Mouse (Mus musculus): ENCODE results near the gene Ltbp4. TPM values are rescaled to one million over a fixed set of nuclear protein-coding genes. Genes with fewer than 3 reads are reported as not detected.
A peak's percentile ranks its signal among the peaks of the same experiment; 100 is the strongest.

Ltbp4 gene
- polyA plus RNA-seq, 1 experiment from 2014 or later = 5.8 TPM

GRCm38 (mm10) chr7:27326101-27326880 is 11.2 kb downstream of the Ltbp4 start:
- 19% methylated on average over 34 of the region's 34 CpGs for WGBS
- H3K9me3 ChIP-seq (ENCODE audit: control insufficient read depth, low read length) = no peaks in the 10 kb centered on the region
- ATAC-seq (ENCODE audit: low FRiP score) = no peak
- H3K27me3 ChIP-seq (ENCODE audit: control insufficient read depth, insufficient read depth, low read length) = peaks cover 66% of the 10 kb centered on the region
- DNase-seq (ENCODE audit: low spot score, missing footprints) = peak; percentile 87
- peak overlapping the region; percentile 25; the same call in 1 of the 2 replicates for H3K4me3 ChIP-seq (ENCODE audit: low read depth, low read length)
- no peaks in the 10 kb centered on the region for H3K36me3 ChIP-seq (ENCODE audit: control insufficient read depth, insufficient read depth, low read length)
- H3K27ac ChIP-seq (ENCODE audit: low read depth, low read length) = no peak overlapping the region
- H3K4me1 ChIP-seq (ENCODE audit: control insufficient read depth, insufficient read depth, low read length) = peaks cover 11% of the 10 kb centered on the region
- peak overlapping the region; percentile 44; the same call in 1 of the 2 replicates for H3K4me2 ChIP-seq
- no peak overlapping the region for H3K9ac ChIP-seq (ENCODE audit: low read length)

GRCm38 (mm10) chr7:27325697-27326096 is 11.8 kb downstream of the Ltbp4 start:
- Histone ChIP-seq H3K27me3 (ENCODE audit: control insufficient read depth, insufficient read depth, low read length) (peaks cover 60% of the 10 kb centered on the region), H3K4me2 (peak overlapping the region; percentile 44), H3K4me3 (ENCODE audit: low read depth, low read length) (peak overlapping the region; percentile 25), H3K36me3 (ENCODE audit: control insufficient read depth, insufficient read depth, low read length) (no peaks in the 10 kb centered on the region), H3K9ac (ENCODE audit: low read length) (no peak overlapping the region), H3K4me1 (ENCODE audit: control insufficient read depth, insufficient read depth, low read length) (peaks cover 7% of the 10 kb centered on the region), H3K27ac (ENCODE audit: low read depth, low read length) (no peak overlapping the region), H3K9me3 (ENCODE audit: control insufficient read depth, low read length) (no peaks in the 10 kb centered on the region)
- DNase-seq (ENCODE audit: low spot score, missing footprints) (peak; percentile 91), ATAC-seq (ENCODE audit: low FRiP score) (peak; percentile 43)
- WGBS = 1% methylated on average over 24 of the region's 24 CpGs

- Histone ChIP-seq H3K4me1 (ENCODE audit: control insufficient read depth, insufficient read depth, low read length) (peaks cover 4% of the 10 kb centered on the region), H3K4me3 (ENCODE audit: low read depth, low read length) (no peak overlapping the region), H3K36me3 (ENCODE audit: control insufficient read depth, insufficient read depth, low read length) (no peaks in the 10 kb centered on the region), H3K9ac (ENCODE audit: low read length) (no peak overlapping the region), H3K9me3 (ENCODE audit: control insufficient read depth, low read length) (no peaks in the 10 kb centered on the region), H3K27ac (ENCODE audit: low read depth, low read length) (no peak overlapping the region), H3K27me3 (ENCODE audit: control insufficient read depth, insufficient read depth, low read length) (peaks cover 53% of the 10 kb centered on the region), H3K4me2 (no peak overlapping the region)
- DNase-seq (ENCODE audit: low spot score, missing footprints) (peak; percentile 82), ATAC-seq (ENCODE audit: low FRiP score) (no peak)
- 53% methylated on average over 18 of the region's 20 CpGs for WGBS
Measured at GRCm38 (mm10) chr7:27324928-27325327, 12.6 kb downstream of the Ltbp4 start.

- Histone ChIP-seq H3K36me3 (ENCODE audit: control insufficient read depth, insufficient read depth, low read length) (no peaks in the 10 kb centered on the region), H3K4me1 (ENCODE audit: control insufficient read depth, insufficient read depth, low read length) (peaks cover under 1% of the 10 kb centered on the region), H3K27ac (ENCODE audit: low read depth, low read length) (no peak overlapping the region), H3K4me2 (no peak overlapping the region), H3K9ac (ENCODE audit: low read length) (no peak overlapping the region), H3K9me3 (ENCODE audit: control insufficient read depth, low read length) (no peaks in the 10 kb centered on the region), H3K27me3 (ENCODE audit: control insufficient read depth, insufficient read depth, low read length) (peaks cover 45% of the 10 kb centered on the region), H3K4me3 (ENCODE audit: low read depth, low read length) (no peak overlapping the region)
- ATAC-seq (ENCODE audit: low FRiP score) (no peak), DNase-seq (ENCODE audit: low spot score, missing footprints) (no peak)
- 94% methylated on average over 11 of the region's 11 CpGs for WGBS
Measured at GRCm38 (mm10) chr7:27324161-27324560, 13.3 kb downstream of the Ltbp4 start.

- Histone ChIP-seq H3K27me3 (ENCODE audit: control insufficient read depth, insufficient read depth, low read length) (peaks cover 33% of the 10 kb centered on the region), H3K4me1 (ENCODE audit: control insufficient read depth, insufficient read depth, low read length) (no peaks in the 10 kb centered on the region; the same call in none of the 2 replicates), H3K9ac (ENCODE audit: low read length) (no peak overlapping the region), H3K4me3 (ENCODE audit: low read depth, low read length) (no peak overlapping the region), H3K27ac (ENCODE audit: low read depth, low read length) (no peak overlapping the region), H3K36me3 (ENCODE audit: control insufficient read depth, insufficient read depth, low read length) (no peaks in the 10 kb centered on the region), H3K4me2 (no peak overlapping the region), H3K9me3 (ENCODE audit: control insufficient read depth, low read length) (no peaks in the 10 kb centered on the region)
- ATAC-seq (ENCODE audit: low FRiP score) (no peak), DNase-seq (ENCODE audit: low spot score, missing footprints) (no peak)
- 87% methylated on average over 5 of the region's 5 CpGs for WGBS
Measured at GRCm38 (mm10) chr7:27323001-27323400, 14.5 kb downstream of the Ltbp4 start.

GRCm38 (mm10) chr7:27322291-27322690 is 15.2 kb downstream of the Ltbp4 start:
- WGBS = 14% methylated on average over 13 of the region's 13 CpGs
- Histone ChIP-seq H3K4me2 (no peak overlapping the region), H3K4me1 (ENCODE audit: control insufficient read depth, insufficient read depth, low read length) (no peaks in the 10 kb centered on the region; the same call in none of the 2 replicates), H3K36me3 (ENCODE audit: control insufficient read depth, insufficient read depth, low read length) (no peaks in the 10 kb centered on the region), H3K4me3 (ENCODE audit: low read depth, low read length) (no peak overlapping the region), H3K9ac (ENCODE audit: low read length) (no peak overlapping the region), H3K27me3 (ENCODE audit: control insufficient read depth, insufficient read depth, low read length) (peaks cover 27% of the 10 kb centered on the region), H3K27ac (ENCODE audit: low read depth, low read length) (no peak overlapping the region), H3K9me3 (ENCODE audit: control insufficient read depth, low read length) (no peaks in the 10 kb centered on the region)
- ATAC-seq (ENCODE audit: low FRiP score) = no peak
- no peak for DNase-seq (ENCODE audit: low spot score, missing footprints)

GRCm38 (mm10) chr7:27319411-27319810 is 18.1 kb downstream of the Ltbp4 start:
- Histone ChIP-seq H3K27me3 (ENCODE audit: control insufficient read depth, insufficient read depth, low read length) (peaks cover 4% of the 10 kb centered on the region), H3K9ac (ENCODE audit: low read length) (no peak overlapping the region), H3K4me3 (ENCODE audit: low read depth, low read length) (no peak overlapping the region), H3K27ac (ENCODE audit: low read depth, low read length) (no peak overlapping the region), H3K4me2 (no peak overlapping the region), H3K4me1 (ENCODE audit: control insufficient read depth, insufficient read depth, low read length) (no peaks in the 10 kb centered on the region; the same call in 1 of the 2 replicates), H3K9me3 (ENCODE audit: control insufficient read depth, low read length) (no peaks in the 10 kb centered on the region), H3K36me3 (ENCODE audit: control insufficient read depth, insufficient read depth, low read length) (no peaks in the 10 kb centered on the region)
- WGBS = 91% methylated on average over 22 of the region's 22 CpGs
- DNase-seq (ENCODE audit: low spot score, missing footprints) = no peak
- no peak for ATAC-seq (ENCODE audit: low FRiP score)

- no peak overlapping the region for H3K4me3 ChIP-seq (ENCODE audit: low read depth, low read length)
- peak; percentile 63; the same call in 1 of the 2 replicates for ATAC-seq (ENCODE audit: low FRiP score)
Measured at GRCm38 (mm10) chr7:27315958-27316357, 21.5 kb downstream of the Ltbp4 start.

GRCm38 (mm10) chr7:27314393-27314792 is 23.1 kb downstream of the Ltbp4 start:
- H3K9ac ChIP-seq (ENCODE audit: low read length) = no peak overlapping the region
- DNase-seq (ENCODE audit: low spot score, missing footprints) (no peak), ATAC-seq (ENCODE audit: low FRiP score) (no peak)
- no peaks in the 10 kb centered on the region for H3K36me3 ChIP-seq (ENCODE audit: control insufficient read depth, insufficient read depth, low read length)
- no peak overlapping the region for H3K4me2 ChIP-seq
- peaks cover 6% of the 10 kb centered on the region for H3K4me1 ChIP-seq (ENCODE audit: control insufficient read depth, insufficient read depth, low read length)
- peaks cover 3% of the 10 kb centered on the region; the same call in 1 of the 2 replicates for H3K9me3 ChIP-seq (ENCODE audit: control insufficient read depth, low read length)
- H3K27ac ChIP-seq (ENCODE audit: low read depth, low read length) = no peak overlapping the region
- peaks cover 9% of the 10 kb centered on the region for H3K27me3 ChIP-seq (ENCODE audit: control insufficient read depth, insufficient read depth, low read length)
- 86% methylated on average over 3 of the region's 3 CpGs for WGBS
- no peak overlapping the region for H3K4me3 ChIP-seq (ENCODE audit: low read depth, low read length)

More at GRCm38 (mm10) chr7:27315958-27316357, 21.5 kb downstream of the Ltbp4 start:
- H3K27me3 ChIP-seq (ENCODE audit: control insufficient read depth, insufficient read depth, low read length) = no peaks in the 10 kb centered on the region
- H3K36me3 ChIP-seq (ENCODE audit: control insufficient read depth, insufficient read depth, low read length) = no peaks in the 10 kb centered on the region
- peak; percentile 88 for DNase-seq (ENCODE audit: low spot score, missing footprints)
- 30% methylated on average over 7 of the region's 7 CpGs for WGBS
- H3K9ac ChIP-seq (ENCODE audit: low read length) = no peak overlapping the region
- H3K4me1 ChIP-seq (ENCODE audit: control insufficient read depth, insufficient read depth, low read length) = no peaks in the 10 kb centered on the region; the same call in 1 of the 2 replicates
- no peak overlapping the region for H3K4me2 ChIP-seq
- peaks cover 3% of the 10 kb centered on the region; the same call in 1 of the 2 replicates for H3K9me3 ChIP-seq (ENCODE audit: control insufficient read depth, low read length)
- no peak overlapping the region for H3K27ac ChIP-seq (ENCODE audit: low read depth, low read length)

Data from midbrain, embryonic 11.5 days (tissue).